Mouse (Mus musculus) urinary bladder, postnatal 14 days (tissue): Measurements from ENCODE around the gene Cntnap4.

Experiments used
- DNase-seq: peaks from one replicate; pipeline ENCODE4 v3.0.0; 2021; ENCODE audit warnings: low spot score

Cntnap4 gene

DNA sequence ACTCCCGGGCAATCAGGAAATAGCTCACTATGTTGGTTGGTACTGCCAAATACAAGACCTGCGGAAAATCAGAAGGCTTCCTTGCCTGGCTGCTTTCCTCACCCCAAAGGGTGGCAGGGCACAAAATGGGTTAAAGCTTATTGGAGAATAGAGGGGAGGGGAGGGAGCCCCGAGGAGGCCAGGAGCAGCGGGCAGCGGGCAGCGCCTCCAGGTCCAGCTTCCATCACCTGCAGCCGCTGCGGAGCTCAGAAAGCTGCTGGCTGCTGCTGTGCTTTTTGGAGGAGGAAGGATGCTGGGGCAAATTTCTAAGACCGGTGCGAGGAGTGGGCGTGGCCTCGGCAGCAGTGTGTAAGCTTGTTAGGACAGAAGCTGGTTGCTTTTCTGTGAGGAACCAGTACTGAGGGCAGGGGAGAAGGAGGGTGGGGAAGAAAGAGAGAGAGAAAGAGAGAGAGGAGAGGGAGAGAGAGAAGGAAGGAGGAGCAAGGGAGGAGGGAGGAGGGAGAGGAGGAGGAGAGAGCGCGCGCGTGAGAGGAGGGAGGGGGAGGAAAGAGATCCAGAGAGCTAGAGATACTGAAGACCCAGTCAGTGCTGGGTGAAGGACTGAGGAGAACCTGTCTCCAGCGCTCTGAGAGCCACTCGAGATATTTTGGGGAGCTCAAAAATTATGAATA, at the start of gene Cntnap4:
Cntnap4 (plus strand) TSS at position 573 of the 671 bp plus-strand sequence.
- no peak for DNase-seq

DNA sequence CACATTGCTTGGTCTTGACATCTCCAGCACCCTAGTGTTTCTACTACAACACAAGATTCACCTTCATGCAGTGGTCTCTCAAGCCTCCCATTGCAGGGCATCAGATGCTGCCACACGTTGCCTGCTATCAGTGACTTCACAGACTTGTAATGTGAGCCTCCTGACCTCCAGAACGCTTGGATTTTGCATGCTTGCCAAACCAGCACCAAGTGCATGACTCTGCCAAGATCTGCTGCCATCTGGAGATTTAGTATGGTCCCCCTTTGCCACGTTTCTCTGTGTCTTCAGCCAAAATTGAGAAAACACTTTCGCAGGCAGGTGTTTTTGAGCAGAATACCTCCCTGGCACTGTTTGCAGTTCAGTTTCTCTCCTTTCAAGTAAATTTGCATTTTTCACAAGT, 12.5 kb upstream of the Cntnap4 start:
- DNase-seq: no peak

DNA sequence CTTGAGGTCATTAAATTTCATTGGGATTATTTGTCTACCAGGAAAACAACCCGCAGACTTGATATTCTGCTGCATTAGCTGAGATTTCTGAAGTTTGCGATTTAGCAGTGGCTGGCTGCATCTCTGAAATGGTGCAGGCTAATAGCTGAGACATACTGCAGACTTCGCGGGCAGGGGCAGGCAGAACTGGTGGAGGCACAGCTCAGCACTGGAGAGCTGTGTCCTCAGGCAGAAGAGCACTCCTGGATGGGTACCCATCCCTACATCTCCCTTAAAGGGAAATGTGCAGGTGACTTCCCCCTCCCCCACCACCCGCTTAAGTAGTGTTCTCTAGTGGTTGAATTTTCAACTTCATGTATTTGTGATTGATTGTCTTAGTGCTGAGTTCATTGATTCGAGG, 698 bp downstream of the Cntnap4 start:
- DNase-seq: no peak

DNA sequence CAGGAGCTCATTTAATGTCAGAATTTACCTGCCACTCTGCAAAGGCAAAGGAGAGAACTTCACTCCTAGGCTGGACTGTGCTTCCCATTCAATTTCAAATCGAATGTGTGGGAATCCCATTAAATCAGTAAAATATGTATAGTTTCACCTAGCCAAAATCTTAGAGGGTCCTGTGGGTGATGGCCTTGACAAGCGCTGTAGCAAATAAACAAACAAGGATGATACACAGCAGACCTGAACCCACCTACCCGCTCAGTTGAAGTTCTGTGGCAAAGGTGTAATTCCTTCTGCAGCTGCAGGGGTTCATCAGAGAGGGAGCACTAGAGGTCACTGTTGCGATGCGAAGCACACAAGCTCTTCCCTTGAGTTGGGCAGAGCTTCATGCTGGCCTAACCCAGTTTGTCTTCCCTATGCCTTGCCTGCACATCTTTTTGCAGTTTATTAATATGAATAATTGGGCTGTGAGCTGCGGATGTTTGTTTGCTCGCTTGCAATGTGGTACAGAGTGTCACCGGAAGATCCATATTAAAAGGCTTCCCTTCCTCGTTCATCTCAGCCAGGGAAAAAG, 1.6 kb downstream of the Cntnap4 start:
- peak; percentile 7 for DNase-seq

DNA sequence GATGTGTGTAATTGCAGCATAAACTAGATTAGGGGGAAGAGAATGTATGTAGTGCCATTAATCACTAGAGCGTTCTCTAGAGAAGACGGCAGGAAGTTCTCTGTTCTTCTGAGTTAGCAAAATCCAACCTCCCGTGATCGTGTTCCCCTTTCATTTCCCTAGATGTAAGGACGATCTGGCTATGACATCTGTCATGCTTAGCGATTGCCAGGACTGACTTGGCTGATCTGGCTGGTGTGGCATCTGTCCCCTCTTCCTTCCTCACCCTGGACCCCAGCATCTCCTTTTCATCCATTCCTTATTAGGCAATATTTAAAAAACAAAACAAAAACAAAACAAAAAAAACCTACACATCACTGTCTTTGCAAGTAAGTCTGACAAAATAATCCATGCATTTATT, 11.6 kb downstream of the Cntnap4 start:
- DNase-seq: no peak

DNA sequence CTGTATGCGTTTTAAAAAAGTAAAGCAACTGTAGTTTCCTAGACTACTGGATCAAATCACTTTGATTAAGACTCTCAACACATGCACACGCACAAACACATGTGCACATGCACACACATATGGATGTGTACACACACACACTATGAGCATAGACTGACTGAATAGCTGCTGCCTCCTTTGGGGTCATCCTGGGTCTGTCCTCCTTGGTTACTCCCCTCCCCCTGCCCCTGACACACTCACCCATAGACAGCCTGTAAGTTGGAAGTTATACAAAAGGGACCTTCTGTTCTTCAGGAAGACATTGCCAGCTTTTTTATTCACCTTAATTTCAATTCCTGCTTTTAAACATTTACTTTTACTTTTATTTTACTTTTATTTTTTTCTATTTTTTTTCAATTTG, 13.6 kb downstream of the Cntnap4 start:
- no peak for DNase-seq

DNA sequence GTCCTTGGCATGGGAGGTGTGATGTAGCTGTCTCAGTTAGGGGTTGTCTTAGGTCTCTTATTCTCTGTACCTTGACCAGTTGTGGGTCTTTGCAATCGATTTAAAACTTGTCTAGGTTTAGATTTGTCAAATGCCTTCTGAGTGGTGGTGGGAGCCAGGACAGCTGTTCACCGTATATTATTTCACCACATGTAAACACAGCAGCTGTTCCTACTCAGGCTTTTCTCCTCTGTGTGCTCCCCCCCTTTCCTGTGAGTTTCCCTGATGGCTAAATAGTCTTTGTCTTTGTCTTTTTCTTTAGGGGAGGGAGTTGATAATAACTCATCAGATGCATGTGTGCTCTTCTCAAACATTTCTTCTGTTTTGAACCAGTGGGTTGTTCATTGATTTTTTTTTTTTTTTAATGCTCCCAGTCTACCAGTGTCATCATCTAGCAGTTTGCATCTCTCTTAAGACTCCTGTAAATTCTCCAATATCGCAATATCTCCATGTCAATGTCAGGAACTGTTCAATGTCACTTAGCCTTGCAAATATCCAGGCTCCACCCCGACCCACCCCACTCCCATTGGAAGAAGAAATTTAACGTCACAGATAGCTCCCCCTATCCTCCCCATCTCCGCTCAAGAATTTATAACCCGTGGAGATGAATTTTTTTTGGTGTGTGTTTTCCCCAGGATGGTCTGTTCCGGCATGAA, 18.7 kb downstream of the Cntnap4 start:
- no peak for DNase-seq

DNA sequence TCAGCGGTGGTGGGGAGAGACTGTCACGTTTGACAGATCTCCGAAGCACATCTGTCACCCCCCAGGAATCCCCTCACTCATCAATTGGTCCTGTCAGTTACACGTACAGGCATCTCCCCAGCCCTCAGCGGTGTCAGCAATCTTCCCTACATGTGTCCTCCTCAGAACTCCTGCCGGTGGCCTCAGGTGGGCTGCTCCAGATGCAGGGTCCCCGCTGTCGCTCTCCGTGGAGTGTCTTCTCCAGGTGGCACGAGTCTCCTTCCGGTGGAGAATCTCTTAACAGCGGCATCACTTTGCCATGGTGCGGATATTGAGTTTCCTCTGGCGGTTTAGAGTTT, 19.2 kb downstream of the Cntnap4 start:
- DNase-seq: no peak

DNA sequence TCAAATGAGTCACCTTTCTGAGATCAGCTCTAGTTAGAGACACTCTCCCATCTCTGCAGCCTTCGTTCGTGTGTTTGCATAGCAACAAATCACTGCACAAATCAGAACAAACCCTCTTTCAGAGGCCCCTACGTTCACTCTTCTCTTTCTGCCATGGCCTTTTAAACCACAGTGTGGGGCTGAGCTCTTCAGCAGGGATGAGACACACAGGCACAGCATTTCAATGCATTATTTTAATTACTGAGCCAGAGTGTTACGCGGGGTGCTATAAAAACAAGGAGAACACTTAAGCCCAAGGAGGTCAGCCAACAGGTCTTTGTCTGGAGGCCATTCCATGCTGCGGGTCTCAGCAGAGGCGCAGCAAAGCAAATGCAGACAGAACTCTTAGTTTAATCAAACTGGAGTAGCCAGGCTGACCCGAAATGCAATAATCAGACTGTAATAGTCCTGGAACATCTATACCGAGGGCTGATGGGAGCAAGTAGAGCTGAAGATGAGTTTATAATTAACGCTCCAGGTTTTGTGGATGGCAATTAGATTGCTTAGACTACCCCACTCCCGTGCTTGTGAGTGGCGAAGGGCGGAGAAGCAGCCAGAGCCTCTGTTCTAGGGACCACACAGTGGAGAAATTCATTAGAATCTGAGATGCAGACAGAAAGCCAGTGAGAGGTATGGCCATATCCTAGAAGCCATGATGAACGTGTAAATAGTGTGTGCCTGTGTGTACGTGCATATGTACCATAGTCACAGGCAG, 26.4 kb downstream of the Cntnap4 start:
- DNase-seq: no peak

DNA sequence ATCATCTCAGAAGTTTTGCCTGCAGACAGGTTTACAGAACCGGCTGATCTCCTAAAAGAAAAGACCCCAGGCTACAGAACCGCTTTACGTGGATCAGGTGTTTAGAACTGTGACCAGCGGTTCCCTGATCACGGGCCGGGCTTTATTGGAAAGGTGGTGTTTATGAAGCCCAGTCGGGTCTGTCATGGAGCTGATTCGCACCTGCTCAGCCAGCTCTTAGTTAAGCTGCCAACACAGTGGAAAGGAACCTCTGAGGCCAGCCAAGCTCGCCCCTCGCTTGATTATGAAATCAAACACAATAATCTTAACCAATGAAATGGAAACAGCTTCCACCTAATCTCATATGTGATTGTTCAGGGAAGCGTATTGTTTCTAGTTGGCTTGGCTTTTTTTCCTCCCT, 30.1 kb downstream of the Cntnap4 start:
- no peak for DNase-seq

DNA sequence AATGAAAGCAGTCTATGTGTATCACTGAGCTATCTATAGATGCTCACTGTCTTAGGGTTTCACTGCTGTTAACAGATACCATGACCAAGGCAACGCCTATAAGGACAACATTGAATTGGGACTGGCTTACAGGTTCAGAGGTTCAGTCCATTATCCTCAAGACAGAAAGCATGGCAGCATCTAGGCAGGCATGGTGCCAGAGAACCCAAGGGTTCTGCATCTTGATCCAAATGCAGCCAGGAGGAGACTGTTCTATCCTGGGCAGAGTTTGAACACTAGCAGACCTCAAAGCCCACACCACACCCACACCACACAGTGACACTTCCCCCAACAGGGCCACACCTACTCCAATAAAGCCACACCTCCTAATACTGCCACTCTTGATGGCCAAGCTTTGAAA, 31.3 kb downstream of the Cntnap4 start:
- DNase-seq: no peak

DNA sequence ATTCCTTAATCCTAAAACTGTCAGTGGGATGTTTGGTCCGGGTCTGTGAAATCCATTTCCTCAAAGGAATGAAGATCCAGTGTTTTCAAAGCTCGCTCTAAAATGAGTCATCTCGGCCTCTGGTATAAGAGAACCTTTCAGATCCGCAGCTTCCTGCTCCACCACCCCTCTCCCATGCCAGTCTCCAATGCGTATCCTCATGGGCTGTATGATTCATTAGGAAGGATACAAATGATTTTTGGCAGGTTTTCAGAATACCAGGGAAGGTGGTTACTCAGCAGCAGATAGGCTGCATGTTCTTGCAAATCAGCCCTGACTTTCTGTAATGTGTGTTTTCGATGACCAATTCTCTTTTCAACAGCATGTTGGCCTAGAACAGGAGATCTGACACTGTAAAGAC, 40.3 kb downstream of the Cntnap4 start:
- DNase-seq: no peak

DNA sequence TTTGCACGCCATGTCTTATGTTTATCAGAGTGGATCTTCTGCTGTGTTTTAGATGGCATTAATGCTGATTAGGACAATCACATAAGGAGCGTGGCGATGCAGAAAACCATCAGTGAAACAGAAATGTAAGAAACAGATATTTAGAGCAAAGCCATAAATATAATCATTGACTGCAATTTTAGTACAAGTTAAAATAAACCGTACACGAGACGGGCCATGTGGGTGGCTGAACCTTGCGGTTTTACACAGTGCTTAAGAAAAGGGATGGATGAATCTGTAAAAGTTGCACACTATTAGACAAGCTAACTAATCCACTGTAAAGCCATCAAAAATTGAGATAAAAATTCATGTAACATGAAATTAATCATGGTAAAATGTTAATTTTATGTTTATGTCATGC, 58.9 kb downstream of the Cntnap4 start:
- no peak for DNase-seq

DNA sequence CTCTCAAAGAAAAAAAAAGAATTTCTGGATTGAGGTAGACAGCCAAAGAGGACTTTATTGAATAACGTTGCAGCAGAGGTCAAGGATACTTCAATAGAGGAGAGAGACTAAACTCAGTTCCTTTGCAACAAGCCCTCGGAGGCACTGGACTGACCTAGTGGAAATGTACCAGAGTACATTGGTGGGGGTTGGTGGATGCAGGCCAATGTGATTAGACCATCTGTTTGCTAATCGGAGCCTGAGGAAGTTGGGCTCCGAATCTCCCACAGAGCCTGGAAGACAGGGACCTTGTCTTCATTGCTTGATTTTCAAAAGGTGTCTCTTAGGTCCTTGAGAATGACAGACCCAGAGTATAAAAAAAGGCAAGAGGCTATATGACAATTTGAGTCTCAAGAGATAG, 82.8 kb downstream of the Cntnap4 start:
- DNase-seq: no peak

DNA sequence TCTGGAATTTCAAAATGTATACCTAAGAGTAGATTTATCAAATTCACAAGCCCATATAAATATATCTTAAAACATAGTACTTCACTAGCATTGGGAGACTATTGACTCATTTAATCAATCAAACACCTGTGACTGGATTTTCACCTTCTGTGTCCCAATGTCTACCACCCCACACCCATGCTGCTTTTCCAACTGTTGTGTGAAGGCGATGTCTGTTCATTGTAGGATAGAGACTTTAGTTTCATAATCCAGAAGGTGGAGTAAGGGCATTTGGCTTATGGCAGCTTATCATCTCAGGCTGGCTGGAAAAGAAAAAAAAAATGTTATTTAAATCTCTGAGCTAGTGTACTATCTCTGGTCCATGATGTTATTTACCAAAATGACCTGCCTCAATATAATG, 83.4 kb downstream of the Cntnap4 start:
- no peak for DNase-seq

DNA sequence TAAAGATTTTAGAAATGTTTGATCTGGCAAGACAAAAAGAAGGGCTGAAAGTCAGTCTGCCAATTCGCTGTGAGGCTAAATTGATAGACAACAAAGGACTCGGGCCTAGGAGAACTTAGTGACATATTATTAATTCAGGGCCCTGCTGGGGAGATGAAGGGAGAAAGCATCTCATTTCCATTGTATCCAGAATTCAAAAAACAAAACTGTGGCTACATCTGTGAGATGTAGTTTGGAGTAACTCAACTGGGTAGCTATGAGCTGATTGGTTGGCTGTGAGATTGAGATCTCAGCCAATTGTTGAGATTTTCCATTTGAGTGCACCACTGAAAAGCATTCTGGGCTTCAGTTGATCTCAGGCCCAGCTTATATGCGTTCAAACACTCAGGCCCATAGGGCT, 84.2 kb downstream of the Cntnap4 start:
- no peak for DNase-seq

DNA sequence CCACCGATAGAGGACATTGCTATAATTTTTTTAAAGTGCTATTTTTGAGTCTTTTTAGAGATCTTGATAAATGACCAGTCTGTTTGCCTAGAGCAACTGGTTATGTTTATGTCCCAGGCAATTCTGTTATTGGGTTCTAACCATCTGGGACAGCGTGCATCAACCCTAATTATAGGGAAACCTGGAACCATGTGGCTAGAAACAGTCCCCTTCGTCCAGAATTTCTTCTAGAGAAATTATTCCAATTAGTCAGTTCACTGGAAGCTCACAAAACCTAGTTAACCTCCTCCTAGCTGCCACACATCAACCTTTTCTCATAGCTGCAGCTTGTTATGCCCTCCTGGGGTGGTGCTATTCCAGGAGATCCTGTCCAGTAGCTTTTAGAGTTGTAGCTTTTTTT, 94.2 kb downstream of the Cntnap4 start:
- DNase-seq: no peak

DNA sequence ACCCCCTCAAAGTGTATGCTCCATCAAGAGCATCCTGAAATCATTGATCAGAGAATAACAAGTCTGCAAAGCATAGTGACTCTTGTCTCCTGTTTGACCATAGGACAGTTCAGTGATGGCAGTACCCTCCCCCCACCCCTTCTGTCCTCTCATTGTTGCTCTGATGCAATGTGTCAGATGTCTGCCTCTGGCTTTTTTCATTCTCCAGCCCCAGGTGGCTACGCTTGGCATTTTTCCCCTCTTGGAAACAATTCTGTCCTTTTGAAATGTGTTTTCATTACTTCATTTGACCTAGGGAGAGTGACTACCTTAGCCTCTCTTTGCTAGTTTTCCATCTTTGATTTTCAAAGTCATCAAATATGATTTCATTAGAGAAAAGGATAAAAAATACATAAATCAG, 104.8 kb downstream of the Cntnap4 start:
- DNase-seq: no peak

DNA sequence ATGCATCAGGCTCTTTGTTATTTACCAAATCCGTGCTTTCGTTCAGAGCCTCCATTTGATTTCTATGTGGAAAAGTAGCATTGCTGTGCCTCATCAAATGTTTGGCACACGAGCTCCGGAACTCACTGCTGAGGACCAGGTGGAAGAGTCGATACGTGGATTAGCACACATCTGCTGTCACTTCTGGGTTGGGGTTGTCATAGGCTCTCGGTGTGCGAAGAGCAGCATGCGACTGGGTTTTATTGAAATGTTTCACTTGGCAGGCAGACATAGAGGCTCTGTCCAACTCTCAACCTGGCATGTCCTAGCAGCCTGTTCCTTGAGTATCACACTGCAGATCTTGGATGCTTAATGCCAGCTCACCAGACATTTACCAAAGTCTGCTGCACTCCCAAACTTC, 111.9 kb downstream of the Cntnap4 start:
- no peak for DNase-seq

DNA sequence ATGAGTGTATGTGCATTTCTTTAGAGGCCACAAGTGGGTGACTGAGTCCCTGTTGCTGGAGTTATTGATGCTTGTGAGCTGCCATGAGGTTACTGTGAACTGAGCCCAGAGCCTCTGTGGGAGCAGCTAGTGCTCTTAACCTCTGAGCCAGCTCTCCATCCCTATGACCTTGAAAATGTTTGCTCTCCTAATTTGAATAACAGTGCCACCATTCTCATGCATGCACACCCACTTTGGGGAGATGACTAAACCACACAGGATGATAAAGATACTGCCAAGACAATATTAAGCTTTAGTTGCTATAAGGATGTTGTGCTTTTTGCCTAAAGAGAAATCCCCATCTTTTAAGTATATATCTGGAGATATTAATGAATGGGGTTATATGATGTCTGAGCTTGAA, 125.9 kb downstream of the Cntnap4 start:
- no peak for DNase-seq

DNA sequence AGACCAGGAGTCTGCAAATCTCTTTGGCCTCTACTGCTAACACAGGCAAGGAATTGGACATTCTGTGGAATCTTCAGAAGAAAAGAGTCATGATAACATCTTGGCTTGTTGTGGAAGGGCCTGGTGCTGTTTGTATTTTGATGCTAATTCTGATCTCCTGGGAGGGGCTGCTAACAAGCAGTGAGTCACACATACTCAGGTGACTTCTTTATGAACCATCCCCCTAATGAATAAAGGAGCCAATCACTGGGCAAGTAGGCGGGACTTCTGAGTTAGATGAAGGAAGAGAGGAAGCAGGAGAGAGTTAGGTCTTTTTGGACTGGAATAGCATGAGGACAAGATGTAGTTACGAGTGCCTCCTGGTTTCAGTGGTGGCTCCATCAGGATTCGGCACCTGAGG, 128.3 kb downstream of the Cntnap4 start:
- DNase-seq: no peak

DNA sequence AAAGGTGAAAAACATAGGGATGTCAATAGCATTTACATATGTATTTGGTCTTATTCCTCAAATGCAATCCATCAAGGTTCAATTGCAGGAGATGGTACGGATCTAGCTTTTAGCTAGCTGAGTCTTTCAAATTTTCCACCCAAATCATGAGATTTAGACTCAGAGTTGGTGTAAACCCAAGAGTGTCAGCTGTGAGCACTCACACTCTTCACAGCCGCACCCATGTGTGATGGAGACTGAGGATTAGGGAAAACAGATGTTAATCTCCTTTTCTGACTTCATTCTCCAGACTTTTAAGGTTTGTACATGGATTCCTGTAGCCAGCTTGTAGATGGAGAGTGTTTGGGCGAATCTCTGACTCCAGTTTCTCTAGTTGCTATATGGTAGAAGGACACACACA, 147.1 kb downstream of the Cntnap4 start:
- DNase-seq: no peak

DNA sequence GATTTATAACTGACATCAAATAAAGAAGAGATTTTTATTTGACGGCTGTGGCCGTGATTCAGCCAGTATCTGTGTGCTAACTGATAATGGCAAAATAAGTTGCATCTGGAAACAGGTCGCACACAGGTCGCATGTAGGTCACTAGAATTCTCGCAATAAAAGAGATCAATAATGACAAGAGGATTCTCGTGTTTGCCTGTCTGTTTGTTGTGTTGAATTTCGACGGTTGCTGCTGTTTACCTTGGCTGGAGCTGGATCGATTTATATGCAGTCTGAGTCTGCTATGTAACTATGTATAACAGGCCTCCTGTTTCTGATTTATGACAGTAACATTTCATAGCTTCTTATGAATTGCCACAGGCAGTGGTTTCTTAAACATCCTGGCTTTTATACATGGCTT, 155.1 kb downstream of the Cntnap4 start:
- DNase-seq: no peak
